7 mouse cellular contexts compared by ENCODE assay signal in genomic region chr13:92986719-92987553, GRCm38 (mm10).
DNase-seq lines count a peak whose midpoint lies in the region; ATAC-seq lines count a peak whose summit lies in the region.

No protein-coding gene starts in this region.

- H3K9me3 ChIP-seq in limb, embryonic 13.5 days, result no peaks in the 10 kb centered on the region
- H3K9me3 ChIP-seq in midbrain, embryonic 15.5 days, result no peaks in the 10 kb centered on the region

- no peak overlapping the region for H3K9ac ChIP-seq in limb, embryonic 13.5 days
- peak overlapping the region; percentile 21; the same call in 1 of the 2 replicates for H3K9ac ChIP-seq in midbrain, embryonic 15.5 days

- no peak overlapping the region for H3K27ac ChIP-seq in limb, embryonic 13.5 days
- no peak overlapping the region for H3K27ac ChIP-seq in midbrain, embryonic 15.5 days

- peak; percentile 31 for DNase-seq in adrenal gland, adult 8-10 months
- DNase-seq in embryo, embryonic 10 days (ENCODE audit: low spot score), result peak; percentile 84
- DNase-seq in heart, adult 18-20 months, result peak; percentile 52 to 89
- DNase-seq in kidney, adult 11 months, result peak; percentile 30
- peak; percentile 55 to 69 for DNase-seq in spleen, postnatal 36 days (ENCODE audit: low spot score in 2 of 2)

- no peaks in the 10 kb centered on the region for H3K36me3 ChIP-seq in limb, embryonic 13.5 days
- H3K36me3 ChIP-seq in midbrain, embryonic 15.5 days (replicated peaks), result no peaks in the 10 kb centered on the region

- no peak for ATAC-seq in limb, embryonic 13.5 days (ENCODE audit: low FRiP score, low read depth)
- peak; percentile 72 for ATAC-seq in midbrain, embryonic 15.5 days (replicated peaks)

- H3K4me3 ChIP-seq in limb, embryonic 13.5 days, result peak overlapping the region; percentile 30
- peak overlapping the region; percentile 19 for H3K4me3 ChIP-seq in midbrain, embryonic 15.5 days

- 46% methylated on average over 17 of the region's 17 CpGs for WGBS in limb, embryonic 13.5 days
- 50% methylated on average over 17 of the region's 17 CpGs for WGBS in midbrain, embryonic 15.5 days

- no peaks in the 10 kb centered on the region; the same call in 1 of the 2 replicates for H3K27me3 ChIP-seq in limb, embryonic 13.5 days
- no peaks in the 10 kb centered on the region for H3K27me3 ChIP-seq in midbrain, embryonic 15.5 days (replicated peaks)

- peak overlapping the region; percentile 61 for H3K4me2 ChIP-seq in limb, embryonic 13.5 days (replicated peaks)
- H3K4me2 ChIP-seq in midbrain, embryonic 15.5 days, result peak overlapping the region; percentile 46

- H3K4me1 ChIP-seq in limb, embryonic 13.5 days, result no peaks in the 10 kb centered on the region
- peaks cover 4% of the 10 kb centered on the region; the same call in 1 of the 2 replicates for H3K4me1 ChIP-seq in midbrain, embryonic 15.5 days

Comparison
In these comparisons a context has a peak if more than half of its experiments do, and no peak if none do; other contexts are left out.
1. DNase-seq: peak in every context shown above with its lines; median percentile 84 in embryo, embryonic 10 days; 70 in heart, adult 18-20 months; 62 in spleen, postnatal 36 days; 31 in adrenal gland, adult 8-10 months; 30 in kidney, adult 11 months.